Mouse (Mus musculus): ENCODE results near the gene Fmnl2.

Fmnl2 gene

GRCm38 (mm10) chr2:52866151-52866550 lies 8.5 kb downstream of the Fmnl2 start:
- no peak for DNase-seq

GRCm38 (mm10) chr2:52867781-52868180 lies 10.1 kb downstream of the Fmnl2 start:
- DNase-seq, result peak; percentile 79

GRCm38 (mm10) chr2:52868181-52868580 lies 10.5 kb downstream of the Fmnl2 start:
- DNase-seq, result no peak

GRCm38 (mm10) chr2:52872636-52873035 lies 15.0 kb downstream of the Fmnl2 start:
- no peak for DNase-seq

GRCm38 (mm10) chr2:52873276-52874063 lies 15.8 kb downstream of the Fmnl2 start:
- DNase-seq, result peak; percentile 30

GRCm38 (mm10) chr2:52874721-52875120 lies 17.1 kb downstream of the Fmnl2 start:
- no peak for DNase-seq

- DNase-seq, result no peak
Measured at GRCm38 (mm10) chr2:52875801-52876200, 18.1 kb downstream of the Fmnl2 start.

- DNase-seq, result no peak
Measured at GRCm38 (mm10) chr2:52883401-52883800, 25.7 kb downstream of the Fmnl2 start.

- no peak for DNase-seq
Measured at GRCm38 (mm10) chr2:52884082-52884481, 26.4 kb downstream of the Fmnl2 start.

- no peak for DNase-seq
Measured at GRCm38 (mm10) chr2:52885071-52885470, 27.4 kb downstream of the Fmnl2 start.

- no peak for DNase-seq
Measured at GRCm38 (mm10) chr2:52887281-52887680, 29.6 kb downstream of the Fmnl2 start.

GRCm38 (mm10) chr2:52891115-52891514 lies 33.5 kb downstream of the Fmnl2 start:
- no peak for DNase-seq

GRCm38 (mm10) chr2:52891744-52892143 lies 34.1 kb downstream of the Fmnl2 start:
- no peak for DNase-seq

GRCm38 (mm10) chr2:52894983-52895621 lies 37.4 kb downstream of the Fmnl2 start:
- peak; percentile 61 for DNase-seq

- peak; percentile 19 for DNase-seq
Measured at GRCm38 (mm10) chr2:52896995-52897394, 39.3 kb downstream of the Fmnl2 start.

- DNase-seq, result no peak
Measured at GRCm38 (mm10) chr2:52900780-52901179, 43.1 kb downstream of the Fmnl2 start.

GRCm38 (mm10) chr2:52901300-52902013 lies 43.8 kb downstream of the Fmnl2 start:
- DNase-seq, result no peak

- DNase-seq, result no peak
Measured at GRCm38 (mm10) chr2:52902456-52902855, 44.8 kb downstream of the Fmnl2 start.

GRCm38 (mm10) chr2:52903228-52903963 lies 45.7 kb downstream of the Fmnl2 start:
- no peak for DNase-seq

GRCm38 (mm10) chr2:52904526-52904925 lies 46.9 kb downstream of the Fmnl2 start:
- DNase-seq, result no peak

- no peak for DNase-seq
Measured at GRCm38 (mm10) chr2:52913311-52913710, 55.7 kb downstream of the Fmnl2 start.

GRCm38 (mm10) chr2:52913746-52914145 lies 56.1 kb downstream of the Fmnl2 start:
- DNase-seq, result no peak

GRCm38 (mm10) chr2:52915536-52915935 lies 57.9 kb downstream of the Fmnl2 start:
- DNase-seq, result no peak

Data from lung, postnatal 36 days (tissue).